Mouse (Mus musculus) monocyte, adult 59 days (primary cell): ENCODE results near the gene AF067061. TPM values are rescaled to one million over a fixed set of nuclear protein-coding genes. Genes with fewer than 3 reads are reported as not detected.

Experiments used
- total RNA-seq, 2 experiments: library from RNA; stranded (reverse); gene quantifications; one replicate each; pipeline ENCODE4 v1.2.4; 2023

Gene AF067061
- not detected for total RNA-seq

GRCm38 (mm10) chr13:120262870-120263269 is at the start of gene AF067061:
Gene AF067061, plus strand, starts transcription at chr13:120263114.

GRCm38 (mm10) chr13:120215847-120216246 is 47.1 kb upstream of the AF067061 start, which contains the start of gene Gm21762:
Gene Gm21762, minus strand, starts transcription at chr13:120215947.

GRCm38 (mm10) chr13:120238811-120239210 is 24.1 kb upstream of the AF067061 start, which contains the start of gene Gm21731:
Gene Gm21731, plus strand, starts transcription at chr13:120239111.

GRCm38 (mm10) chr13:120299991-120300442 is 37.1 kb downstream of the AF067061 start, which contains the start of gene BC147527:
Gene BC147527, plus strand, starts transcription at chr13:120300392.

Other genes starting within 250 kb of the AF067061 start
- gene Gm36079, start 236.1 kb upstream of the AF067061 start, total RNA-seq: 1 to 10 TPM; 1.6 to 2.9 TPM
- gene Gm21188, start 210.9 kb upstream of the AF067061 start, total RNA-seq: 100 to 1,000 TPM; 140 to 176 TPM
- gene Gm20767, start 122.9 kb upstream of the AF067061 start, total RNA-seq: not detected
- not detected for gene Gm21818, start 90.7 kb upstream of the AF067061 start, total RNA-seq
- gene Gm21762, start 47.2 kb upstream of the AF067061 start, total RNA-seq: not detected
- gene Gm21731, start 24.0 kb upstream of the AF067061 start, total RNA-seq: not detected
- gene BC147527, start 37.3 kb downstream of the AF067061 start, total RNA-seq: 10 to 100 TPM; 10.2 to 13.1 TPM
- not detected for gene Tcstv3, start 53.8 kb downstream of the AF067061 start, total RNA-seq